Mouse (Mus musculus): ENCODE measurements around the gene Pcnx2.

GRCm38 (mm10) chr8:125843122-125843836, 54.8 kb downstream of the Pcnx2 start:
- TF ChIP-seq NANOG (IDR thresholded peaks at IDR 0.05; ENCODE audit: borderline replicate concordance, low read length): no peak
- no peak for TF ChIP-seq CTCF (conservative IDR thresholded peaks at IDR 0.05; ENCODE audit: low read length)
